Mouse (Mus musculus): ENCODE measurements around the gene Kitl. TPM values are rescaled to one million over a fixed set of nuclear protein-coding genes. Genes with fewer than 3 reads are reported as not detected.

Gene Kitl
- polyA plus RNA-seq, 1 experiment from 2014 or later: 55.5 TPM

- no peak overlapping the region for H3K4me3 ChIP-seq (ENCODE audit: low read depth, low read length)
- H3K4me2 ChIP-seq (replicated peaks; ENCODE audit: low read depth, low read length): no peak overlapping the region
- no peaks in the 10 kb centered on the region for H3K27me3 ChIP-seq (ENCODE audit: control insufficient read depth, insufficient read depth, low read length)
- H3K27ac ChIP-seq (ENCODE audit: low read length): no peak overlapping the region
- 81% methylated on average over 6 of the region's 6 CpGs for WGBS
- H3K36me3 ChIP-seq (ENCODE audit: control insufficient read depth, insufficient read depth, low read length): no peaks in the 10 kb centered on the region
- no peaks in the 10 kb centered on the region for H3K4me1 ChIP-seq (ENCODE audit: control insufficient read depth, insufficient read depth, low read length)
- ATAC-seq (ENCODE audit: insufficient number of reproducible peaks, insufficient read depth, low FRiP score, low read depth): no peak
- H3K9me3 ChIP-seq (ENCODE audit: control insufficient read depth, low read depth, low read length): no peaks in the 10 kb centered on the region
- no peak overlapping the region for H3K9ac ChIP-seq (replicated peaks; ENCODE audit: low read depth, low read length)
These were observed 132.7 kb downstream of the Kitl start for GRCm38 (mm10) chr10:100148123-100148522.

Small RNAs within 50 kb of the gene (microRNA-seq; reads per million reads assigned to microRNA genes)
- gene Gm22918: not detected
- gene Gm25287: not detected

Measured in stomach, embryonic 14.5 days (tissue).